ENCODE assay signal across 21 mouse cellular contexts in the genomic region with DNA sequence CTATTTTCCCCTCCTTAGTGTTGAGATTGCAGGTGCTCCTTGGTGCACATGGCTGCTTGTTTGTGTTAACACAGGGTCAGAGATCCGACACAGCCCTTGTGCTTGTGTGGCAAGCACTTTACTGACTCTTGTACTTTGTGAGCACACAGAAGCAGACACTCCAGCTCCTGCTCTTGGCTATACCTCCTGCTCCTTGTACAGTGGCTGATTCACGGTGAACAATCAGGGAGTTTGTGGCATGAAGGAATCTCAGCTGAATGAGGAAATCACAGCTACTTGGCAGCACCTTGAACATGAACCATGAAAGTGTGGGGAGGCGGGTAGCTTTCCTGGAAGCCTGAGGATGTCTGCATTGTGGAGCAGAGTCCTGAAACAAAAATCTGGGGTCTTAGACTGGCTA. TPM values are rescaled to one million over a fixed set of nuclear protein-coding genes. Genes with fewer than 3 reads are reported as not detected.
A peak's percentile ranks its signal among the peaks of the same experiment; 100 is the strongest.
DNase-seq lines count a peak whose midpoint lies in the region; ATAC-seq and TF ChIP-seq lines count a peak whose summit lies in the region.
"Had no signal": no experiment of that assay in that cellular context is flagged by ENCODE, and none has a peak within 500 bp of the region (broad histone marks: within the 10 kb centered on the region; RNA-seq: fewer than 3 reads in every experiment).

No protein-coding gene starts in this region.

- peaks cover 57% of the 10 kb centered on the region for H3K4me1 ChIP-seq in heart, embryonic 12.5 days (replicated peaks)
- H3K4me1 ChIP-seq in limb, embryonic 12.5 days (replicated peaks) = peaks cover 13% of the 10 kb centered on the region
- H3K4me1 ChIP-seq in limb, embryonic 10.5 days = peaks cover 18% of the 10 kb centered on the region
- peaks cover 6% of the 10 kb centered on the region; the same call in 1 of the 2 replicates for H3K4me1 ChIP-seq in lung, postnatal 0 days (ENCODE audit: insufficient read depth, low read depth, low read length)

- no peak overlapping the region for H3K4me2 ChIP-seq in heart, embryonic 12.5 days
- no peak overlapping the region for H3K4me2 ChIP-seq in limb, embryonic 12.5 days
- no peak overlapping the region for H3K4me2 ChIP-seq in lung, postnatal 0 days (replicated peaks; ENCODE audit: low read depth, low read length)
- H3K4me2 ChIP-seq: liver, embryonic 12.5 days; neural tube, embryonic 15.5 days had no signal

- H3K4me3 ChIP-seq in heart, embryonic 12.5 days = no peak overlapping the region
- H3K4me3 ChIP-seq in limb, embryonic 12.5 days (replicated peaks) = no peak overlapping the region
- no peak overlapping the region for H3K4me3 ChIP-seq in limb, embryonic 10.5 days
- no peak overlapping the region for H3K4me3 ChIP-seq in lung, postnatal 0 days (ENCODE audit: low read depth, low read length)
- H3K4me3 ChIP-seq: embryonic facial prominence, embryonic 10.5 days; erythroblast, embryonic 14.5 days; liver, embryonic 12.5 days; neural tube, embryonic 15.5 days had no signal

- 0 out of 2 replicates have a peak overlapping the region, but pooled peaks have one; percentile 17 for H3K9ac ChIP-seq in heart, embryonic 12.5 days
- 0 out of 2 replicates have a peak overlapping the region, but pooled peaks have one; percentile 27 for H3K9ac ChIP-seq in limb, embryonic 12.5 days (replicated peaks)
- H3K9ac ChIP-seq in lung, postnatal 0 days (replicated peaks; ENCODE audit: low read depth) = no peak overlapping the region
- H3K9ac ChIP-seq: liver, embryonic 12.5 days; neural tube, embryonic 15.5 days had no signal

- TF ChIP-seq EP300 in lung, postnatal 0 days (IDR thresholded peaks at IDR 0.05) = peak; percentile 21; the same call in 1 of the 2 replicates

- in situ Hi-C loops in Patski (cut with MboI; ENCODE audit: low pct_unique_long_range_greater_than_20kb) = no loop called here

- peak overlapping the region; percentile 39; the same call in 1 of the 2 replicates for H3K27ac ChIP-seq in heart, embryonic 12.5 days (ENCODE audit: poor library complexity, severe bottlenecking)
- H3K27ac ChIP-seq in limb, embryonic 12.5 days = no peak overlapping the region
- no peak overlapping the region for H3K27ac ChIP-seq in limb, embryonic 10.5 days
- H3K27ac ChIP-seq in lung, postnatal 0 days (ENCODE audit: low read length) = no peak overlapping the region
- H3K27ac ChIP-seq: embryonic facial prominence, embryonic 10.5 days; liver, embryonic 12.5 days; neural tube, embryonic 15.5 days had no signal

- no peak for ATAC-seq in heart, embryonic 12.5 days (ENCODE audit: insufficient number of reproducible peaks, low FRiP score)
- no peak for ATAC-seq in limb, embryonic 12.5 days (ENCODE audit: insufficient number of reproducible peaks, insufficient read depth, low FRiP score, low TSS enrichment, low read depth)
- ATAC-seq in Patski = peak; percentile 37
- peak; percentile 83 for ATAC-seq in lung, postnatal 0 days
- ATAC-seq: inflammation-experienced regulatory T-cells, adult 6 months; liver, embryonic 12.5 days had no signal

- DNase-seq in heart, adult 18-20 months = no peak
- DNase-seq in limb, embryonic 10.5 days (ENCODE audit: low spot score) = no peak
- no peak for DNase-seq in Patski (ENCODE audit: low read depth, low spot score)
- DNase-seq in lung, postnatal 0 days (ENCODE audit: low spot score) = peak; percentile 91
- DNase-seq in urinary bladder, postnatal 4 days (ENCODE audit: low spot score in 2 of 2) = no peak
- DNase-seq in thymus, postnatal 10 days (ENCODE audit: low spot score in 2 of 2) = no peak
- DNase-seq: B cell, adult 2 months; cerebellum, adult 11-12 months; cerebellum, postnatal 36 days; kidney, postnatal 10 days; layer of hippocampus, adult 9-11 months had no signal

- POLR2A ChIA-PET in Patski (lab: Charles Lee) = no interaction called here

- CTCF ChIA-PET in Patski (lab: Charles Lee) = no interaction called here

- TF ChIP-seq CTCF in Patski (IDR thresholded peaks at IDR 0.05) = no peak
- no peak for TF ChIP-seq CTCF in lung, postnatal 0 days (IDR thresholded peaks at IDR 0.05)

- no peaks in the 10 kb centered on the region for H3K27me3 ChIP-seq in heart, embryonic 12.5 days (replicated peaks)
- H3K27me3 ChIP-seq in limb, embryonic 12.5 days = peaks cover 13% of the 10 kb centered on the region; the same call in 1 of the 2 replicates
- peaks cover 36% of the 10 kb centered on the region for H3K27me3 ChIP-seq in limb, embryonic 10.5 days (ENCODE audit: low read depth, poor library complexity, severe bottlenecking)
- no peaks in the 10 kb centered on the region for H3K27me3 ChIP-seq in Patski
- peaks cover 9% of the 10 kb centered on the region; the same call in 1 of the 2 replicates for H3K27me3 ChIP-seq in lung, postnatal 0 days (replicated peaks; ENCODE audit: insufficient read depth, low read length)
- H3K27me3 ChIP-seq: neural tube, embryonic 15.5 days had no signal

- H3K9me3 ChIP-seq in heart, embryonic 12.5 days (replicated peaks) = no peaks in the 10 kb centered on the region
- no peaks in the 10 kb centered on the region for H3K9me3 ChIP-seq in limb, embryonic 12.5 days
- H3K9me3 ChIP-seq in limb, embryonic 10.5 days (replicated peaks) = no peaks in the 10 kb centered on the region
- H3K9me3 ChIP-seq in lung, postnatal 0 days (ENCODE audit: low read length) = no peaks in the 10 kb centered on the region
- H3K9me3 ChIP-seq: embryonic facial prominence, embryonic 10.5 days; liver, embryonic 12.5 days; neural tube, embryonic 15.5 days had no signal

- 46% methylated on average over 3 of the region's 3 CpGs for WGBS in heart, embryonic 12.5 days
- WGBS in limb, embryonic 12.5 days = 65% methylated on average over 3 of the region's 3 CpGs
- 71% methylated on average over 3 of the region's 3 CpGs for WGBS in limb, embryonic 10.5 days
- 56% methylated on average over 3 of the region's 3 CpGs for WGBS in lung, postnatal 0 days

- peaks cover 6% of the 10 kb centered on the region for H3K36me3 ChIP-seq in heart, embryonic 12.5 days
- H3K36me3 ChIP-seq in limb, embryonic 12.5 days = no peaks in the 10 kb centered on the region
- H3K36me3 ChIP-seq in limb, embryonic 10.5 days = no peaks in the 10 kb centered on the region
- H3K36me3 ChIP-seq in lung, postnatal 0 days (ENCODE audit: insufficient read depth, low read length) = no peaks in the 10 kb centered on the region
- H3K36me3 ChIP-seq: embryonic facial prominence, embryonic 10.5 days; liver, embryonic 12.5 days had no signal

RNA-seq across cellular contexts. Expression of gene 6430548M08Rik, which starts 26.8 kb away (rescaled TPM):
- 13.8 and 14.4 TPM in 2 replicates for polyA plus RNA-seq in heart, embryonic 12.5 days (2016; fragmentation: Nextera tagmentation; extraction: Ambion mirVana)
- total RNA-seq in heart, adult 18-20 months (2021) = 10 to 100 TPM; 15.1 to 19.3 TPM
- polyA plus RNA-seq in limb, embryonic 12.5 days (2016; fragmentation: Nextera tagmentation; extraction: Ambion mirVana) = 3.0 and 3.5 TPM in 2 replicates
- polyA plus RNA-seq in limb, embryonic 10.5 days (2016; fragmentation: Nextera tagmentation; extraction: Ambion mirVana) = 1.7 and 2.2 TPM in 2 replicates
- 6.3 TPM for polyA plus RNA-seq in Patski (2021)
- 16.3 and 16.6 TPM in 2 replicates for polyA plus RNA-seq in lung, postnatal 0 days (2015; fragmentation: Nextera tagmentation; extraction: Ambion mirVana)

RNA-seq across cellular contexts. Expression of gene Fam92b, which starts 36.5 kb away (rescaled TPM):
- not detected in 2 replicates for polyA plus RNA-seq in heart, embryonic 12.5 days (2016; fragmentation: Nextera tagmentation; extraction: Ambion mirVana)
- total RNA-seq in heart, adult 18-20 months (2021) = under 1 TPM in 1 of 2 experiments, not detected in 1; 0.31 TPM
- polyA plus RNA-seq in limb, embryonic 12.5 days (2016; fragmentation: Nextera tagmentation; extraction: Ambion mirVana) = not detected in 2 replicates
- 0.16 TPM in 1 of 2 replicates, not detected in the other for polyA plus RNA-seq in limb, embryonic 10.5 days (2016; fragmentation: Nextera tagmentation; extraction: Ambion mirVana)
- polyA plus RNA-seq in Patski (2021) = 0.80 TPM
- polyA plus RNA-seq in lung, postnatal 0 days (2015; fragmentation: Nextera tagmentation; extraction: Ambion mirVana) = 3.9 and 6.5 TPM in 2 replicates
- total RNA-seq: gastrocnemius, adult 8-10 months; hematopoietic stem cell, adult 5-6 weeks; megakaryocyte progenitor cell, adult 5-6 weeks had no signal
- polyA plus RNA-seq: erythroblast, embryonic 14.5 days; inflammation-experienced regulatory T-cells, adult 6 months; liver, embryonic 12.5 days had no signal

RNA-seq across cellular contexts. Expression of gene Zdhhc7, which starts 39.5 kb away (rescaled TPM):
- polyA plus RNA-seq in heart, embryonic 12.5 days (2016; fragmentation: Nextera tagmentation; extraction: Ambion mirVana) = 33.9 and 34.9 TPM in 2 replicates
- 10 to 100 TPM; 36.6 to 38.6 TPM for total RNA-seq in heart, adult 18-20 months (2021)
- 28.7 and 29.4 TPM in 2 replicates for polyA plus RNA-seq in limb, embryonic 12.5 days (2016; fragmentation: Nextera tagmentation; extraction: Ambion mirVana)
- polyA plus RNA-seq in limb, embryonic 10.5 days (2016; fragmentation: Nextera tagmentation; extraction: Ambion mirVana) = 32.4 and 34.8 TPM in 2 replicates
- 48.8 TPM for polyA plus RNA-seq in Patski (2021)
- polyA plus RNA-seq in lung, postnatal 0 days (2015; fragmentation: Nextera tagmentation; extraction: Ambion mirVana) = 31.0 and 33.0 TPM in 2 replicates

Comparison
In these comparisons a context has a peak if more than half of its experiments do, and no peak if none do; other contexts are left out.
1. ATAC-seq: peak in Patski (single experiment) and lung, postnatal 0 days (single experiment); none in heart, embryonic 12.5 days (single experiment) and limb, embryonic 12.5 days (single experiment).